Mouse (Mus musculus): ENCODE data around the gene Tmem59l.
"Not testable (repeated sequence)": the region's sequence is repeated elsewhere in the genome, so short reads cannot be mapped to it uniquely, and the experiment has no call there.

Gene Tmem59l

GRCm38 (mm10) chr8:70486941-70487520 is at the start of gene Tmem59l:
TSS of gene Tmem59l (minus strand) at chr8:70487358.
- DNase-seq (ENCODE audit: low read depth): no peak

- DNase-seq (ENCODE audit: low read depth): no peak
These were observed 48.5 kb upstream of the Tmem59l start for GRCm38 (mm10) chr8:70535701-70536100.

- DNase-seq (ENCODE audit: low read depth): no peak
These were observed 48.1 kb upstream of the Tmem59l start for GRCm38 (mm10) chr8:70535221-70535620.

DNA sequence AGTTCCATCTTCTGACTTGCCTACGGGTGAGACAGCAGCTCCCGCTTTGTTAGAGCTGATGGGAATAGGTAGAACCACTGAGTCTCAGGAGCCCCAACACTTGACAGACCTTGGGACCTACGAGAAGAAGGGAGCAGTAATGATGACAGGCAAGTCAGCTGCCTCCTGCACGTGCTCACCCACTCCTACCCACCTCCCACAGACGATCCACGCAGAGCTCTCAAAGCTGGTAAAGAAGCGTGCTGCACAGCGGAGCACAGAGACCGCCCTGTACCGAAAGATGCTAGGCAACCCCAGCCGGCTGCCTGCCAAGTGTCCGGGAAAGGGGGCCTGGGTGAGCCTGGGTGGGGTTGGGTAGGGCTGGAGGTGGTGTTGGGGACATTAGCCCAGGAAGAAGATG is 47.1 kb upstream of the Tmem59l start:
- DNase-seq (ENCODE audit: low read depth): no peak

GRCm38 (mm10) chr8:70530314-70530713 is 43.2 kb upstream of the Tmem59l start:
- DNase-seq (ENCODE audit: low read depth): no peak

- DNase-seq (ENCODE audit: low read depth): no peak
These were observed 42.6 kb upstream of the Tmem59l start for GRCm38 (mm10) chr8:70529741-70530161.

- DNase-seq (ENCODE audit: low read depth): no peak
These were observed 42.1 kb upstream of the Tmem59l start for GRCm38 (mm10) chr8:70529299-70529698.

DNA sequence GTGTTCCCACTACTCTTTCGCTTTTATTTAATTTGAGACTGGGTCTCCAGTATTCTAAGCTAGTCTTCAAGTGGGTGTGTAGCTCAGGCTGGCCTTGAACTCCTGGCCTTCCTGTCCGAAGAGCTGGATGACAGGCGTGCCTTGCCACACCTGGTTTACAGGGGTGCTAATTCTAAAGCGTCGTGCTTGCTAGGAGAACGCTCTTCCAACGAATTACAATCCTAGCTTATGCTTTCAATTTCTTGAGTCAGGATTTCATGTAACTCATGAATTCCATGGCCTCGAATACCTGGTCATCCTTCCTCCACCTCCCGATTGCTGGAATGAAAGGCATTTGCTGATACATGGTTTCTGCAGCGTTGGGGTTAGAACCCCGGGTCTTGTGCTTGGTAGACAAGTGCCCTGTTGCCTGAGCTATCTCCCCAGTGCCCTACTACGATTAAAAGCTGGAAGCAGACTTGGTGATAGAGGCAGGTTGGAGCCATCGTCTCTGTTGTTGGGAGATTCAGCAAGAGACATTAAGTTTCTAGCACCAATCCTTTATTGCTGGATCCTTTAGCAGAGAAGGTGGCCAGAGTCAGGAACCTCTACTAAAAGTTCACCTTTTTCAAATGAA is 41.1 kb upstream of the Tmem59l start:
- no peak for DNase-seq (ENCODE audit: low read depth)

DNA sequence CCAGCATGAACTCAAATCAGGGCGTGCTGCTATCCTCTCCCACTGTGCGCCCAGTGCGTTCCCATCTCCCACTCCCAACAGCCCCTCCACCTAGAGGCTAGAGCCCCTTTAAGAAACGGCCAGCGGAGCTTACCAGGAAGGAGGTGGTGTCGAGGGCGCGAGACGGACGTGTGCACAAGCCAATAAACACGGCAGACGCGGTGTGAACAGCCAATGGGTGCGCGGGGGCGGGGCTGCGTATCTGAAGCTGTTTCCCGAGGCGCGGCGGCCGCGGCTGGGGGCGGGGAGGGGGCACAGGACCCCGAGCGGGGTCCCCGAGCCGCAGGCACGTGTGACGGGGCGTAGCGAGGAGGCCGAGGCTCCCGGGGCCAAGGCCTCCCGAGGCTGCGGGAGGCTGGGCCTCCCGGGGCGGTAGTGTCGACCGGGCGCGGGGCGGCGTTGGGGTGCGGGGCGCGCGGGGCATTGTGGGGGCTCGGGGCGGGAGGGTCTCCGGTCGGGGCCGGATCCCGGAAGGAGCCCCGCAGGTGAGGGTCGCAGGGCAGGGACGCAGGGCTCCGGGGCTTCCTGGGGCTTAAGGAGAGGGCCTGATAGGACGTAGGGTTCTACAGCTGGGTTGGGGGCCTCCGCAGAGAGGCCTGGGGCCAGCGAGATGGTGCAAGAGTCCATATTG is 40.5 kb upstream of the Tmem59l start, which contains the start of the genes Fkbp8 and Kxd1:
Gene Fkbp8, plus strand, starts transcription at position 213 of the 670 bp plus-strand sequence.
Gene Kxd1, minus strand, starts transcription at position 445 of the 670 bp plus-strand sequence.
- DNase-seq (ENCODE audit: low read depth): peak; percentile 88

DNA sequence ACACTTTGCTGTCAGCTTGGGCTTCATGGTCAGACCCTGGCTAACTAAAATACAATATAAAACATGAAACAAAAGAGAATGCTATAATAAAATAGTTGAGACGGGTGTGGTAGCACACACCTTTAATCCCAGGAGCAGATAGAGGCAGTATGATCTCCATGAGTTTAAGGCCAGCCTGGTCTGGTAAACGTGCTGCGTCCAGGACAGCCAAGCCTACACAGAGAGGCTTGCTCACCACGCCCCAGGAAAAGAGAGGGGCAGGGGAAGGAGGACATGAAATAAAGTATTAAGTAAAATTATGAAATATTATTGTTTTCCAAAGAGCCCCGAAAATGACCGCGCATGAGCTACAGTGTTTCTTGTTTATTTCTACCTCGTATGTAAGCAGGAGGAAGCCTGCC is 40.0 kb upstream of the Tmem59l start:
- no peak for DNase-seq (ENCODE audit: low read depth)

DNA sequence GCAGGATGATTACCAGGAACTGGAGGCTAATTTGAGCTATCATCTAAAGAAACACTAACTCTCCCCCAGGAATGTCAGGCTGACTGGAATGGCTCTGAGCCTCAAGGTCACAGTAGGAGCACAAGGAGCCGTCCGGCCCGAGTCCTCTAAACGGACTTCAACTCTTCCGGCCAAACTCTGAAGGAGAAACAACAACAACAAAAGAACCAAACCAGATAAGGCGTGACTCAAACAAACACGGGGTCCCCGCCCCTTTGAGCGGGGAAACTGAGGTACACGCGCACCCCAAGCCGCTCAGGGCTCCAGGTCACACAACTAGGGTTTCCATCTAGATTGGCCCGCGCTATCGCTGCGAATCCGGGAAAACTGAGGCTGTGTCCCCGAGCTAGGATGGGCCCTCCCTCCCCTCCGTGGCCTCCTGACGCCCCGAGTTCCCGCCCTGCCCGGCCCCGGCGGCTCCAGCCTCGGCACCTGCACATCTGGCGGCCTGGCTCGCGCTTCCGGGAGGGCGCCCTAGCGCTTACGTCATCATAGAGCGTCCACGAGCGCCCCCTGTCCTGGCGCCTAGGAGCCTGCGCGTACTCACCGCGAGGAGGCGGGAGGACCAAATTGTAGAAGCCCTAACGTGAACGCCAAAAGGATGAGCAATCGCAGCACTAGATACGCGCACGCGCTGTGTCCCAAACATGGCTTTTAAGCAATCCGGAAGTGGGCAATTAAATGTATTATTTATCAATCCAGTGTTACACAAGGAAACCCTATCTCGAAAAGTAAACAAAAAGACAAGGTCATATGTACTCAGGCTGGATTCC is 35.6 kb upstream of the Tmem59l start:
- DNase-seq (ENCODE audit: low read depth): peak; percentile 97

- no peak for DNase-seq (ENCODE audit: low read depth)
These were observed 32.4 kb upstream of the Tmem59l start for GRCm38 (mm10) chr8:70519606-70520005.

GRCm38 (mm10) chr8:70519043-70519442 is 31.9 kb upstream of the Tmem59l start:
- no peak for DNase-seq (ENCODE audit: low read depth)

DNA sequence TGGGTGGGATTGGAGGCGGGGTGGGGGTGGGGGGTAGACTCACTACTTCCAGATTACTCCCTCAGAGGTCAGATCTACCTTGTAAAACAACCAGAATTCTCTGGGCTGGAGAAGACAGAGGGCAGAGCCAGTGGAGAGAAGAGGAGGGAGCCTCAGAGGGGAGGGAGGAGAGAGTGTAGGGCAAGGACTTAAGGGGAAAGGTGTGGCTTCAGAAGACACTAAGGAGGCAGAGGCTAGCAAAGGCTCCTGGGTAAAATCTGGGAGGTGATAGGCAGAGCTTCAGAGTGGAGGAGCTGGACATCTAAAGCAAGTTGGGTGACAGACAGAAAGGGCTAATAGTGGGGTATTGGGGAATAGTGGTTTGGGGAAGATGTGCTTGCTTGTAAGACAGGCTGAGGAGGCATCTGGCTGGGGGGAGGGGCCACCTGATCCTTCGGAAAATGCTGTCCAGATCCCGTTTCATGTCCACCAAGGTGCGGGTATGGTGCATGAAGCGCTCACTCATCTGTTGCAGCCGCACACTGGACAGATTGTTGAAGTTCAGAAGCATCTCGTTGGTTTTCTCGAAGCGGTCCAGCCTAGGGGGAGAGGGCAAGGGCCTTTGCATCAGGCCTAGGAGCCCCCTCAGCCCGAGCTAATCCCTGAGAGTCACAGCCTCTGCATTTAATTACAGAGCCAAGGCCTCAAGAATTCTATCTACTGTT is 30.9 kb upstream of the Tmem59l start:
- DNase-seq (ENCODE audit: low read depth): no peak

DNA sequence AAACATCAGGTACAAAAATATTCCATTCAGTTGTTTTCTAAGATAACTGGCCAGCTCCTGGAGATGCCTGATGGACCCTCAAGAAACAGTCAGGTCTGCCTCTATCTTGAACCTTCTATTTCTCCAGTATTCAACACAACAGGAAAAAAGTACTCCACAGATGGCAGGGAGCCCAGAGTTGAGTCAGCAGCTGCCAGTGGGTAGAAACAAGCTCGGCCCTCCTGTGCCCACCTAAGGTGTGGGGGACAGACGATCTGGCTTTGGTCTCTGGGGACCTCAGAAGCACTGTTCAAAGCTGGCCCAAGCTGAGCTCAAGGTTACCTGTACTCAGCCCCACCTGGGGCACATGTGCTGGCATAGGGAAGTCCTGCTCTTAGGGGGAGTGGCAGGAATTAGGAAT is 26.3 kb upstream of the Tmem59l start:
- DNase-seq (ENCODE audit: low read depth): no peak

DNA sequence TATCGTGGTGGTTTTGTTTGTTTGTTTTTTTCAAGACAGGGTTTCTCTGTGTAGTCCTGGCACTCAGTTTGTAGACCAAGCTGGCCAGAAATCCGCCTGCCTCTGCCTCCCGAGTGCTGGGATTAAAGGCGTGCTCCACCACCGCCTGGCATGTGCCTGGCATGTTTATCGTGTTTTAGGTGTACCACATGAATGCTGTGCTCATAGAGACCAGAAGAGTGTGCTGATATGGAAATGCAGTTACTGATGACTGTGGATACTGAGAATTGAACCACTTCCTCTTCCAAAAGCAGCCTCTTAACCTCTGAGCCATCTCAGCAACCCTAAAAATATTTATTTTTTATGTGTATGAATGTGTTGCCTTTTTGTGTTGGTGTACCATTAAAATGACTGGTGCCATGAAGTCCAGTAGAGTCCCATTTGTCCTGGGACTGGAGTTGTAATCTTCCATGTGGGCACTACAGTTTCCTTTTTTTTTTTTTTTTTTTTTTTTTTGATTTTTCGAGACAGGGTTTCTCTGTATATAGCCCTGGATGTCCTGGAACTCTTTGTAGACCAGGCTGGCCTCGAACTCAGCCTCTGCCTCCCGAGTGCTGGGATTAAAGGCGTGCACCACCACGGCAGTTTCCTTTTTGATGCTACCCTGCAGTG is 25.2 kb upstream of the Tmem59l start:
- DNase-seq (ENCODE audit: low read depth): no peak

DNA sequence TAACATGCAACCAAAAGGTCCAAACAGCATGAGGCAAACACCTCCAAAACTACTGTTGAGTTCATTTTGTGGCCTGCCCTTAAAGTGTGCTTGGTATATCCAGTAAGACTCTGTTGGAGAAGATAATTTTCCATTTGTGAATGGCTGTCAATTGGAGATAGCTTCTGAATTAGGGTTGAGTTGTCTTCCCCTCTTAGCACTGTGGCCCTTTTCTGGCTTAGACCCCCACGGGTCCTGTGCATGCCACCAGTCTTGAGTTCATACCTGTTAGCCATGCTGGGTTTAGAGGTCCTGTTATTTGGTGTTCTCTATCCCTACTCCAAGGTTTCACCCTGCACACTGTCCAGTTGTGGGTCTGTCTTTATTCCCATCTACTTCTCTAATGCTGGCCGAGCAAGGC is 24.6 kb upstream of the Tmem59l start:
- DNase-seq (ENCODE audit: low read depth): no peak

DNA sequence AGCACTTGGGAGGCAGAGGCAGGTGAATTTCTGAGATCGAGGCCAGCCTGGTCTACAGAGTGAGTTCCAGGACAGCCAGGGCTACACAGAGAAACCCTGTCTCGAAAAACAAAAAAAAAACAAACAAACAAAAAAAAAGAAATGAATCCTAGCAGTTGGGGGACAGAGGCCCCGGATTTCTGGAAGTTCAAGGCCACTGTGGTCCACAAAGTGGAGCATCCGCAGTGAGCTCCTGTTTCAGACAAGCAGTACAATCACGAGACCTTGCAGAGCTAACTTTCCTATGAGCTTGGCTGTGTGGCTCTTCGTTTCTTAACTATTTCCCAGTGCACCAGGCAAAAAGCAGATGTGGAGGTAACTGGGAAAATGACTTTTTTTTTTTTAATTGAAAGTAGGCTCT is 24.0 kb upstream of the Tmem59l start:
- not testable (repeated sequence) for DNase-seq (ENCODE audit: low read depth)

- peak; percentile 95 for DNase-seq (ENCODE audit: low read depth)
These were observed 23.2 kb upstream of the Tmem59l start, which contains the start of gene Uba52 for GRCm38 (mm10) chr8:70510228-70510915. TSS of gene Uba52 (minus strand) at chr8:70510801.

- DNase-seq (ENCODE audit: low read depth): no peak
These were observed 22.3 kb upstream of the Tmem59l start for GRCm38 (mm10) chr8:70509281-70509952.
